Mouse (Mus musculus) heart, embryonic 11.5 days (tissue): ENCODE measurements around the gene Zfand2a. TPM values are rescaled to one million over a fixed set of nuclear protein-coding genes. Genes with fewer than 3 reads are reported as not detected.

Source experiments
- ATAC-seq: fragments of 200-750 bp; cut with Nextera tagmentation; replicated peaks from 2 replicates; pipeline ENCODE4 v1.8.0; 2017; ENCODE audit warnings: moderate library complexity; ENCODE audit not compliant: insufficient number of reproducible peaks, low FRiP score, low TSS enrichment
- H3K27ac ChIP-seq: fragments of 300-500 bp; sonication (generic); 2 replicates; pipeline ENCODE4 v1.5.1; 2014; ENCODE audit warnings: mild to moderate bottlenecking, low read depth, low read length
- H3K27me3 ChIP-seq: fragments of 300-500 bp; sonication (generic); 2 replicates; pipeline ENCODE4 v1.6.1; 2014; ENCODE audit warnings: mild to moderate bottlenecking, low read length, mixed read lengths; ENCODE audit not compliant: control insufficient read depth, insufficient read depth
- H3K36me3 ChIP-seq: fragments of 300-500 bp; sonication (generic); 2 replicates; pipeline ENCODE4 v1.6.1; 2014; ENCODE audit warnings: mild to moderate bottlenecking, low read length, moderate library complexity, mixed read lengths; ENCODE audit not compliant: control insufficient read depth, insufficient read depth
- H3K4me1 ChIP-seq: fragments of 300-500 bp; sonication (generic); 2 replicates; pipeline ENCODE4 v1.6.1; 2014; ENCODE audit warnings: low read length; ENCODE audit not compliant: control insufficient read depth, insufficient read depth
- H3K4me2 ChIP-seq: fragments of 300-500 bp; sonication (generic); 2 replicates; pipeline ENCODE4 v1.6.1; 2014; ENCODE audit warnings: mild to moderate bottlenecking, moderate library complexity
- H3K4me3 ChIP-seq: fragments of 300-500 bp; sonication (generic); 2 replicates; pipeline ENCODE4 v1.5.1; 2014; ENCODE audit warnings: low read depth, low read length
- H3K9ac ChIP-seq: fragments of 300-500 bp; sonication (generic); 2 replicates; pipeline ENCODE4 v1.6.1; 2014; ENCODE audit warnings: mild to moderate bottlenecking, low read depth, low read length, moderate library complexity
- H3K9me3 ChIP-seq: fragments of 300-500 bp; sonication (generic); replicated peaks from 2 replicates; pipeline ENCODE4 v1.6.1; 2016; ENCODE audit warnings: low read length; ENCODE audit not compliant: control insufficient read depth
- WGBS: fragments of 180-500 bp; shearing (Covaris S2); extraction: QIAGEN DNeasy Blood & Tissue Kit; methylation state at CpG from one replicate; pipeline ENCODE4 v1.1.7; 2014; ENCODE audit not compliant: insufficient replicate concordance; 5-methylcytosine and 5-hydroxymethylcytosine counted together
- polyA plus RNA-seq: library from polyadenylated mRNA; unstranded; fragments of >200 nt; fragmentation: Nextera tagmentation; extraction: Ambion mirVana; gene quantifications from 2 replicates; pipeline ENCODE4 v1.2.1, GENCODE M21; 2014

Zfand2a gene
- polyA plus RNA-seq, 1 experiment from 2014 or later = 6.3 TPM

GRCm38 (mm10) chr5:139483171-139483848 lies 1.0 kb downstream of the Zfand2a start:
- WGBS = 55% methylated on average over 14 of the region's 14 CpGs
- Histone ChIP-seq H3K4me1 (peaks cover 7% of the 10 kb centered on the region; the same call in 1 of the 2 replicates), H3K36me3 (peaks cover 11% of the 10 kb centered on the region; the same call in 1 of the 2 replicates), H3K4me2 (peak overlapping the region; percentile 95), H3K9ac (peak overlapping the region; percentile 84), H3K4me3 (peak overlapping the region; percentile 90), H3K27ac (no peak overlapping the region), H3K9me3 (no peaks in the 10 kb centered on the region), H3K27me3 (no peaks in the 10 kb centered on the region)
- no peak for ATAC-seq

GRCm38 (mm10) chr5:139480406-139480805 lies 3.9 kb downstream of the Zfand2a start:
- H3K36me3 ChIP-seq = peaks cover 20% of the 10 kb centered on the region
- WGBS = 95% methylated on average over 10 of the region's 10 CpGs
- H3K27me3 ChIP-seq = no peaks in the 10 kb centered on the region
- no peak overlapping the region for H3K27ac ChIP-seq
- H3K4me3 ChIP-seq = no peak overlapping the region
- no peak overlapping the region for H3K4me2 ChIP-seq
- ATAC-seq = no peak
- no peak overlapping the region for H3K9ac ChIP-seq
- H3K4me1 ChIP-seq = peaks cover 7% of the 10 kb centered on the region; the same call in 1 of the 2 replicates
- H3K9me3 ChIP-seq = no peaks in the 10 kb centered on the region

DNA sequence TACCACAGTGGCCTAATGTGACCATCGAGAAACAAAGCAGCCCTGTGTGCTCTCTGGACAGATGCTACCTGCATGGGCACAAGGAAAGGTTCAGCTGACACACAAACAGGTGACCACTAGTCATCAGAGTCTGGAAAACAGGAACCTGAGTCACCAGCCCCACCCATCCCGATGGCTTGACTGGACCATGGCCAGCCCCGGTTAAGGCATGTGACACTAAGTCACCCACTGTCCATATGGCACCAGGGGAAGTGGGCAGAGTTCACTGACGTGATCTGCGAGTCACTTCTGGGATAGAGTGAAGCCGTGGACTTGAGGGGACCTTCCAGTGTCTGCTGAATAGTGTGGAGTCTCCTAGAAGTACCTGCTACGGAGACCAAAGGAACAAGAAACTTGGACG lies 5.3 kb downstream of the Zfand2a start:
- 86% methylated on average over 8 of the region's 8 CpGs for WGBS
- H3K36me3 ChIP-seq = peaks cover 26% of the 10 kb centered on the region
- no peaks in the 10 kb centered on the region for H3K27me3 ChIP-seq

GRCm38 (mm10) chr5:139474741-139475140 lies 9.6 kb downstream of the Zfand2a start:
- no peak overlapping the region for H3K9ac ChIP-seq
- H3K4me3 ChIP-seq = no peak overlapping the region
- no peaks in the 10 kb centered on the region for H3K9me3 ChIP-seq
- no peak overlapping the region for H3K27ac ChIP-seq
- no peaks in the 10 kb centered on the region for H3K4me1 ChIP-seq
- ATAC-seq = no peak
- WGBS = 79% methylated on average over 9 of the region's 9 CpGs
- H3K4me2 ChIP-seq = no peak overlapping the region
- peaks cover 34% of the 10 kb centered on the region for H3K36me3 ChIP-seq
- H3K27me3 ChIP-seq = no peaks in the 10 kb centered on the region

More for the DNA sequence above, 5.3 kb downstream of the Zfand2a start:
- no peak for ATAC-seq
- H3K4me1 ChIP-seq = peaks cover 7% of the 10 kb centered on the region; the same call in 1 of the 2 replicates
- no peak overlapping the region for H3K9ac ChIP-seq
- no peak overlapping the region for H3K4me2 ChIP-seq
- no peaks in the 10 kb centered on the region for H3K9me3 ChIP-seq
- no peak overlapping the region for H3K27ac ChIP-seq
- H3K4me3 ChIP-seq = no peak overlapping the region

DNA sequence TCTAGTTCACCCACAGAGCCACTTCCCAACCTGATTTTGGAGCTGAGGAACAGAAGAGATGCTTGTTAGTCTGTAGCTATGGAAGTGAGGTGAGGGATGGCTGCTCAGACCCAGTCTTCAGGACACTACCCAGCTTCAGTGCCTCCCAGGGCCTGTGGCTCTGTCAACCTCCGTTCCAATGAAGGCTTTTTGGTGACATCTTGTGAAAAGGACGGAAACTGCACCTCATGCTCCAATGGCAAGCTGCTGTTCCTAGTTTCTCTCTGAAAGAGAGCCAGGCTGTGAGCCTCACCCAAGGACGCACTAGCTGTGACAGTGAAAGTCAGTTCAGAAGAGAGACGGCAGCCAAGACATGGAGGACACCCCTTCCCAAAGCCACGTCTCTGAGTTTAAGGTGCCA lies 16.4 kb downstream of the Zfand2a start:
- no peak overlapping the region for H3K4me2 ChIP-seq
- H3K9ac ChIP-seq = no peak overlapping the region
- no peaks in the 10 kb centered on the region for H3K9me3 ChIP-seq
- H3K4me1 ChIP-seq = no peaks in the 10 kb centered on the region
- H3K4me3 ChIP-seq = no peak overlapping the region
- no peaks in the 10 kb centered on the region for H3K27me3 ChIP-seq
- no peak overlapping the region for H3K27ac ChIP-seq
- peaks cover 15% of the 10 kb centered on the region for H3K36me3 ChIP-seq
- 45% methylated on average over 5 of the region's 5 CpGs for WGBS
- no peak for ATAC-seq

GRCm38 (mm10) chr5:139466801-139467200 lies 17.5 kb downstream of the Zfand2a start:
- H3K4me2 ChIP-seq = no peak overlapping the region
- H3K36me3 ChIP-seq = peaks cover 5% of the 10 kb centered on the region; the same call in 1 of the 2 replicates
- no peaks in the 10 kb centered on the region for H3K9me3 ChIP-seq
- no peak for ATAC-seq
- H3K9ac ChIP-seq = no peak overlapping the region
- 58% methylated on average over 4 of the region's 4 CpGs for WGBS
- no peaks in the 10 kb centered on the region for H3K27me3 ChIP-seq
- no peaks in the 10 kb centered on the region for H3K4me1 ChIP-seq
- no peak overlapping the region for H3K4me3 ChIP-seq
- H3K27ac ChIP-seq = no peak overlapping the region

- 80% methylated on average over 2 of the region's 2 CpGs for WGBS
These were observed 18.0 kb downstream of the Zfand2a start for GRCm38 (mm10) chr5:139466373-139466772.

DNA sequence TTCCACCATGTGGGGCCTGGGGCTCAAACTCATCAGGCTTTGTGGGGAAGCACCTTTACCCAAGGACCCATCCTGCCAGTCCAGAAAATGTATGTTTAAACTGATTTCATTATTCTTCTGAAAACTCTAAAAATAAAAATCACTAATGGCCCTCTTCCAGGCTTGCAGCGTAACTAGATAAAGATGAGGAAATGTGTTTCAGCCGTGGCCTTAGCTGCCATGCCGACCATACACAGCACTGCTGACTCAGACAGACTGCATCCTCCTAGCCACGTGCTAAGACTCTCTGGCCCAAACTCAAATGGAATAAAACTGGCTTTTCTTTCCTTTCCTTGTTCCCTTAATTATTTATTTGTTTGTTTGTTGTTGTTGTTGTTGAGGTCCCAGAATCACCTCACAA lies 19.5 kb downstream of the Zfand2a start:
- WGBS = 59% methylated on average over 4 of the region's 4 CpGs
- Histone ChIP-seq H3K9ac (no peak overlapping the region), H3K4me2 (no peak overlapping the region), H3K4me3 (no peak overlapping the region), H3K9me3 (no peaks in the 10 kb centered on the region), H3K36me3 (no peaks in the 10 kb centered on the region), H3K4me1 (no peaks in the 10 kb centered on the region), H3K27ac (no peak overlapping the region), H3K27me3 (no peaks in the 10 kb centered on the region)
- ATAC-seq = no peak

More at GRCm38 (mm10) chr5:139466373-139466772, 18.0 kb downstream of the Zfand2a start:
- no peak overlapping the region for H3K9ac ChIP-seq
- H3K4me1 ChIP-seq = no peaks in the 10 kb centered on the region
- H3K4me3 ChIP-seq = no peak overlapping the region
- H3K27ac ChIP-seq = no peak overlapping the region
- no peaks in the 10 kb centered on the region for H3K9me3 ChIP-seq
- no peaks in the 10 kb centered on the region for H3K27me3 ChIP-seq
- no peak for ATAC-seq
- H3K36me3 ChIP-seq = peaks cover 1% of the 10 kb centered on the region; the same call in 1 of the 2 replicates
- H3K4me2 ChIP-seq = no peak overlapping the region
